ENCODE assay signal across 9 mouse cellular contexts in the genomic region with DNA sequence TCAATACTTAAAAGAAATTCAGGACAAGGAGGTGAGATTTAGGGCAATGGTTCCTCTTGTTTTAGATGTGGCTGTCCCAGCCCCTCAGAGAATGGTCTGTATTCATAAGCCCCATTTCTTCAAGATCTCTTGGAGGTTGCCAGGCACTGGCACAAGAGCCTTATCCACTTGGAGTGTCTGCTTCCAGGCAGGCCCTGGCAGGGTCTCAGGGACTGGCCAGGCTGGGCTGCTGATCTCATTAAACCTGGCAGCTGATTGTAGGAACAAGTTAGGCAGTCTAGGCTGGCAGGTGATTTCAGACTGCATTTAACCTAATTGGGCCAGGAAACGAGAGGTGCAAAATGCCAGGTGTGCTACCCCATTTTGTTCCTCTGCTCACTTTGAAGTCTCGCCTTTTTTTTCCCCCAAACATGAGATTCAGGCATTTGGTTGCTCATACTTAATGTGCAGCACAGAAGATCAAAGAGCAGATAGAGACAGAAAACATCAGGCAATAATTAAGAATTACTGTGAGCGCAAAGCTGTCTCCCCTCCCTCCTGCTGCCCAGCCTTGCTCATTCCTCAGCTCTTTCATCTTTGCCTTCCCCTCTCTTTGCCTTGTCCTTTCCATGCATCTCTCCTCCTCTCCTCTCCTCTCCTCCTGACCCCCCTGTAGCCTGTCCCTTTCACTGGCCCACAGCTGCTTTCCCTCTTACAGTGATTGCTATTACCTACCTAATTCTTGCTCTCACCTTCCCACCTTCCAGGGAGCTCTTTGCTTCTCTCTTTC.
DNase-seq lines count a peak whose midpoint lies in the region; ATAC-seq and TF ChIP-seq lines count a peak whose summit lies in the region.
"Had no signal": no experiment of that assay in that cellular context is flagged by ENCODE, and none has a peak within 500 bp of the region (broad histone marks: within the 10 kb centered on the region; RNA-seq: fewer than 3 reads in every experiment).

No protein-coding gene starts in this region.

- 0 out of 2 replicates have a peak, but pooled peaks have one; percentile 36 for ATAC-seq in kidney, embryonic 15.5 days (replicated peaks; ENCODE audit: low FRiP score)
- no peak for ATAC-seq in embryonic facial prominence, embryonic 14.5 days (ENCODE audit: low read depth)
- peak; percentile 57 for ATAC-seq in midbrain, postnatal 0 days (ENCODE audit: low FRiP score)
- ATAC-seq in monocyte, adult 5-6 weeks (replicated peaks; ENCODE audit: insufficient number of reproducible peaks, low FRiP score, low TSS enrichment, poor library complexity, severe bottlenecking), result no peak

- H3K9ac ChIP-seq in kidney, embryonic 15.5 days, result no peak overlapping the region
- H3K9ac ChIP-seq in embryonic facial prominence, embryonic 14.5 days (ENCODE audit: low read depth, low read length), result no peak overlapping the region
- no peak overlapping the region for H3K9ac ChIP-seq in midbrain, postnatal 0 days (replicated peaks; ENCODE audit: low read length, poor library complexity, severe bottlenecking)

- TF ChIP-seq CTCF in midbrain, postnatal 0 days (IDR thresholded peaks at IDR 0.05), result no peak

- H3K4me1 ChIP-seq in kidney, embryonic 15.5 days, result no peaks in the 10 kb centered on the region
- H3K4me1 ChIP-seq in embryonic facial prominence, embryonic 14.5 days (ENCODE audit: control insufficient read depth, insufficient read depth, low read length), result 0 out of 2 replicates have a peak, but pooled peaks cover 6% of the 10 kb centered on the region
- peaks cover 14% of the 10 kb centered on the region; the same call in 1 of the 2 replicates for H3K4me1 ChIP-seq in midbrain, postnatal 0 days (ENCODE audit: insufficient read depth, low read length)

- H3K9me3 ChIP-seq in kidney, embryonic 15.5 days (replicated peaks), result no peaks in the 10 kb centered on the region
- H3K9me3 ChIP-seq in embryonic facial prominence, embryonic 14.5 days (ENCODE audit: control insufficient read depth, low read length), result no peaks in the 10 kb centered on the region
- no peaks in the 10 kb centered on the region for H3K9me3 ChIP-seq in midbrain, postnatal 0 days (ENCODE audit: low read length)

- H3K27me3 ChIP-seq in kidney, embryonic 15.5 days, result no peaks in the 10 kb centered on the region
- no peaks in the 10 kb centered on the region for H3K27me3 ChIP-seq in embryonic facial prominence, embryonic 14.5 days (replicated peaks; ENCODE audit: control insufficient read depth, insufficient read depth, low read length)
- H3K27me3 ChIP-seq in midbrain, postnatal 0 days (ENCODE audit: insufficient read depth, low read length), result no peaks in the 10 kb centered on the region

- H3K36me3 ChIP-seq in kidney, embryonic 15.5 days, result no peaks in the 10 kb centered on the region
- no peaks in the 10 kb centered on the region for H3K36me3 ChIP-seq in embryonic facial prominence, embryonic 14.5 days (ENCODE audit: control insufficient read depth, insufficient read depth, low read length)
- H3K36me3 ChIP-seq in midbrain, postnatal 0 days (ENCODE audit: insufficient read depth, low read length), result no peaks in the 10 kb centered on the region
- H3K36me3 ChIP-seq: G1E had no signal

- H3K4me3 ChIP-seq in kidney, embryonic 15.5 days (replicated peaks), result no peak overlapping the region
- H3K4me3 ChIP-seq in embryonic facial prominence, embryonic 14.5 days (ENCODE audit: low read depth, low read length), result no peak overlapping the region
- H3K4me3 ChIP-seq in midbrain, postnatal 0 days (ENCODE audit: low read depth, low read length), result no peak overlapping the region

- H3K27ac ChIP-seq in kidney, embryonic 15.5 days, result no peak overlapping the region
- no peak overlapping the region for H3K27ac ChIP-seq in embryonic facial prominence, embryonic 14.5 days (replicated peaks; ENCODE audit: low read depth, low read length)
- peak overlapping the region; percentile 69 for H3K27ac ChIP-seq in midbrain, postnatal 0 days (ENCODE audit: low read depth, low read length)

- H3K4me2 ChIP-seq in kidney, embryonic 15.5 days, result no peak overlapping the region
- no peak overlapping the region for H3K4me2 ChIP-seq in embryonic facial prominence, embryonic 14.5 days (ENCODE audit: low read depth, low read length)
- H3K4me2 ChIP-seq in midbrain, postnatal 0 days (ENCODE audit: low read depth, low read length, poor library complexity, severe bottlenecking), result no peak overlapping the region

- WGBS in kidney, embryonic 15.5 days, result 29% methylated on average over 3 of the region's 3 CpGs
- 18% methylated on average over 3 of the region's 3 CpGs for WGBS in embryonic facial prominence, embryonic 14.5 days
- WGBS in midbrain, postnatal 0 days, result 29% methylated on average over 3 of the region's 3 CpGs

- no peak for DNase-seq in kidney, adult 11 months
- DNase-seq in embryonic facial prominence, embryonic 14.5 days (ENCODE audit: low spot score), result peak; percentile 28
- DNase-seq in layer of hippocampus, adult 9-11 months, result peak; percentile 59
- peak; percentile 67 for DNase-seq in midbrain, postnatal 0 days (ENCODE audit: low spot score)
- DNase-seq in heart, adult 9 months (ENCODE audit: low spot score in 2 of 2), result no peak
- DNase-seq in adipocyte (ENCODE audit: low spot score), result no peak

Comparison
In these comparisons a context has a peak if more than half of its experiments do, and no peak if none do; other contexts are left out.
1. ATAC-seq: peak in kidney, embryonic 15.5 days (single experiment) and midbrain, postnatal 0 days (single experiment); none in embryonic facial prominence, embryonic 14.5 days (single experiment) and monocyte, adult 5-6 weeks (single experiment).
2. DNase-seq: peak in embryonic facial prominence, embryonic 14.5 days (single experiment), layer of hippocampus, adult 9-11 months (single experiment) and midbrain, postnatal 0 days (single experiment); none in kidney, adult 11 months (single experiment), heart, adult 9 months (0 of 2) and adipocyte (single experiment).